Mouse (Mus musculus) ES-E14 (cell line): Measurements from ENCODE around the gene Abca4.

ENCODE experiments used
- CHD2 ChIP-seq: IDR thresholded peaks from 2 replicates; pipeline ENCODE4 v1.6.1; 2014; ENCODE audit warnings: mild to moderate bottlenecking, low read depth, low read length, inconsistent platforms
- HCFC1 ChIP-seq: IDR thresholded peaks from 2 replicates; pipeline ENCODE4 v1.6.1; 2012; ENCODE audit warnings: low read length, inconsistent platforms, borderline replicate concordance; ENCODE audit not compliant: insufficient read depth
- ZC3H11A ChIP-seq: IDR thresholded peaks from 2 replicates; pipeline ENCODE4 v1.6.1; 2012; ENCODE audit warnings: low read depth, mild to moderate bottlenecking, inconsistent platforms, low read length, borderline replicate concordance
- ZNF384 ChIP-seq: IDR thresholded peaks from 2 replicates; pipeline ENCODE4 v1.6.1; 2012; ENCODE audit warnings: low read depth, low read length, inconsistent platforms

DNA sequence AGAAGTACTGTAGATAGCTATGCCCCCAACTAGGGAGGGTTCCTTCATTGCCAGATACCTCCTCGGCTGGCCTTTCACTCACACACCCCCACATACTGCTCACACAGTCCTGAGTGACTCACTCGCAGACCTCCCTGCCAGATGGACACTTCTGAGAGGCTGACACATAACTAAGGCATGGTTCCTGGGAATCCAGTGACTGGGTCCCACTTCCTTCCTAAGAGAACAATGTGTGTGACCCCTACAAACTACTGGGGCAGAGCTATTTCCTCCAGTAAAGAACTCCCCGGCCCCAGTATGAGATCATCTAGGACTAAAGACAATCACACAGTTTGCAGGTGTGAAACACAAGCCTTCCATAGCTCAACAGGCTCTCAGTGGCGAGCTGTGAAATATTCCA lies 86.5 kb downstream of the Abca4 start:
- TF ChIP-seq HCFC1 (no peak), ZNF384 (no peak), ZC3H11A (no peak), CHD2 (no peak)
